Mouse (Mus musculus) heart, embryonic 12.5 days (tissue): ENCODE data around the gene Car7. TPM values are rescaled to one million over a fixed set of nuclear protein-coding genes. Genes with fewer than 3 reads are reported as not detected.

ENCODE experiments used
- ATAC-seq: fragments of 200-750 bp; cut with Nextera tagmentation; 2 replicates; pipeline ENCODE4 v1.8.0; 2017; ENCODE audit warnings: moderate TSS enrichment, moderate library complexity; ENCODE audit not compliant: insufficient number of reproducible peaks, low FRiP score
- H3K27ac ChIP-seq: fragments of 300-500 bp; sonication (generic); 2 replicates; pipeline ENCODE4 v1.5.1; 2016; ENCODE audit warnings: mild to moderate bottlenecking, moderate library complexity; ENCODE audit not compliant: poor library complexity, severe bottlenecking
- H3K27me3 ChIP-seq: fragments of 300-500 bp; sonication (generic); replicated peaks from 2 replicates; pipeline ENCODE4 v1.6.1; 2016; ENCODE audit warnings: mild to moderate bottlenecking, moderate library complexity
- H3K36me3 ChIP-seq: fragments of 300-500 bp; sonication (generic); 2 replicates; pipeline ENCODE4 v1.6.1; 2016; ENCODE audit warnings: mild to moderate bottlenecking, moderate library complexity
- H3K4me1 ChIP-seq: fragments of 300-500 bp; sonication (generic); replicated peaks from 2 replicates; pipeline ENCODE4 v1.6.1; 2016; ENCODE audit warnings: mild to moderate bottlenecking
- H3K4me2 ChIP-seq: fragments of 300-500 bp; sonication (generic); 2 replicates; pipeline ENCODE4 v1.6.1; 2016; ENCODE audit warnings: mild to moderate bottlenecking, moderate library complexity
- H3K4me3 ChIP-seq: fragments of 300-500 bp; sonication (generic); 2 replicates; pipeline ENCODE4 v1.5.1; 2016; ENCODE audit warnings: mild to moderate bottlenecking
- H3K9ac ChIP-seq: fragments of 300-500 bp; sonication (generic); 2 replicates; pipeline ENCODE4 v1.6.1; 2016; ENCODE audit warnings: mild to moderate bottlenecking, moderate library complexity
- H3K9me3 ChIP-seq: fragments of 300-500 bp; sonication (generic); replicated peaks from 2 replicates; pipeline ENCODE4 v1.6.1; 2016; ENCODE audit warnings: mild to moderate bottlenecking, moderate library complexity
- WGBS: fragments of 180-500 bp; shearing (Covaris S2); methylation state at CpG from one replicate; pipeline ENCODE4 v1.1.7; 2016; 5-methylcytosine and 5-hydroxymethylcytosine counted together
- polyA plus RNA-seq: library from polyadenylated mRNA; unstranded; fragments of >200 nt; fragmentation: Nextera tagmentation; extraction: Ambion mirVana; gene quantifications from 2 replicates; pipeline ENCODE4 v1.2.1, GENCODE M21; 2016

Car7 gene
- polyA plus RNA-seq = 0.78 and 0.91 TPM in 2 replicates

- under 1% methylated on average over 69 of the region's 70 CpGs for WGBS
These were observed at the start of gene Car7, which contains the start of gene Nae1 for GRCm38 (mm10) chr8:104533971-104534778. Gene Car7 (plus strand): TSS chr8:104534689. Gene Nae1 (minus strand): TSS chr8:104534637.

DNA sequence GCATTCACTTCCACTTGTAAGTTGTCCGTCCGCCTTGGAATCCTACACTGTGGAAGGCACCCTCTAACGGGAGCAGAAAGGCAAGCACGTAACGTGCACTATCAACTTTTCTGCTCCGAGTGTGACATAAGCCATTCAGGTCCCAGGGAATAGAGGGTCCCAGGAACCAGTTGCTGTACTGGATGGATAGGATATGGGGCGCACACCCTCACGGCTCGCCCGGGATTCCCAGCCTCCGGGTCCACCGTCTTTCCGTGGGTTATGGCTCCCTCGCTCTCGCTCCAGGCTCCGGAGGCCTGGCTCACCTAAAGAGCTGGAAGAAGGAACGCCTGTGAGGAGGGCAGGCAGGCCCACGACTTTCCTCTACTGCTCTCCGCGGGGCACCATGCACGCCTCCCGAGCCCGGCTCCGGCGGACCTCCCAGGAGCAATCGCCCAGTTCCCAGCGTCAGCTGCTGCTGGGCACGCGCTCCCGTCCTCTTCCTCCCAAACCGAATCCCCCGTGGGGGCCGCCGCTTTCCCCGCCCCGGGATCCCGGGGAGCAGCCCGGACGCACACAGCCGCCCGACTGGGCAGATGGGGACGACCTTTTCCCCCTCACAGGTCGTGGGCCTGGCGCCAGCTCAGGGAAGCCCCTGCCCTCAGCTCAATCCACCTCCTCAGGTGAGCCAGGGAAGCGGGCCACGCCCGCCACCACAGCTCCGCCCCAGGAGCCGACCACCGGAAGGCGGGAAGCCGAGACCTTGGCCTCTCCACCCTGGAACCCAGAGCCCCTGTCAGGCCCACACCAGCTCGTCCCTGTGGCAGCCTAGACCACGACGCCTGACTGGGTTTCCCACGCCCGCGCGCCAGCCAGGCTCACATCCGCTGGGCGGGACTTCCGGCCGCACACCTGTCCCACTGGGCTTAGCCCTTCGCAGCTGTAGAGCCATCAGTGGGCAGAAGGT, 25.2 kb upstream of the Car7 start, which contains the start of gene Terb1:
TSS of gene Terb1 (minus strand) at position 850 of the 946 bp plus-strand sequence.
- peak within 1 kb of the TSS; percentile 79 for H3K9ac ChIP-seq
- ATAC-seq = peak; percentile 77
- H3K4me2 ChIP-seq = peak within 1 kb of the TSS; percentile 98
- no peaks in the 10 kb centered on the region for H3K27me3 ChIP-seq
- peak within 1 kb of the TSS; percentile 64 for H3K4me3 ChIP-seq
- H3K4me1 ChIP-seq = peaks cover 10% of the 10 kb centered on the region
- whole genome bisulfite sequencing = 2% methylated on average over 63 of the region's 64 CpGs
- H3K27ac ChIP-seq = no peak within 1 kb of the TSS
- 0 out of 2 replicates have a peak, but pooled peaks cover 3% of the 10 kb centered on the region for H3K9me3 ChIP-seq
- peaks cover 12% of the 10 kb centered on the region for H3K36me3 ChIP-seq

More at GRCm38 (mm10) chr8:104533971-104534778, at the start of gene Car7, which contains the start of gene Nae1:
- ATAC-seq = peak; percentile 94
- peak within 1 kb of the TSS; percentile 74 for H3K4me2 ChIP-seq
- peaks cover 21% of the 10 kb centered on the region for H3K4me1 ChIP-seq
- H3K9ac ChIP-seq = peak within 1 kb of the TSS; percentile 96
- H3K36me3 ChIP-seq = peaks cover 15% of the 10 kb centered on the region
- H3K9me3 ChIP-seq = no peaks in the 10 kb centered on the region
- H3K4me3 ChIP-seq = peak within 1 kb of the TSS; percentile 93
- H3K27me3 ChIP-seq = peaks cover 6% of the 10 kb centered on the region
- peak within 1 kb of the TSS; percentile 68 for H3K27ac ChIP-seq

- 0 out of 2 replicates have a peak, but pooled peaks cover 3% of the 10 kb centered on the region for H3K9me3 ChIP-seq
- 83% methylated on average over 3 of the region's 3 CpGs for WGBS
- no peak for ATAC-seq
- H3K27me3 ChIP-seq = no peaks in the 10 kb centered on the region
- no peak overlapping the region for H3K27ac ChIP-seq
- 0 out of 2 replicates have a peak overlapping the region, but pooled peaks have one; percentile 79 for H3K9ac ChIP-seq
- peaks cover 10% of the 10 kb centered on the region for H3K4me1 ChIP-seq
- H3K36me3 ChIP-seq = peaks cover 20% of the 10 kb centered on the region
- peak overlapping the region; percentile 98 for H3K4me2 ChIP-seq
- H3K4me3 ChIP-seq = peak overlapping the region; percentile 64; the same call in 1 of the 2 replicates
These were observed 24.4 kb upstream of the Car7 start for GRCm38 (mm10) chr8:104510134-104510533.

DNA sequence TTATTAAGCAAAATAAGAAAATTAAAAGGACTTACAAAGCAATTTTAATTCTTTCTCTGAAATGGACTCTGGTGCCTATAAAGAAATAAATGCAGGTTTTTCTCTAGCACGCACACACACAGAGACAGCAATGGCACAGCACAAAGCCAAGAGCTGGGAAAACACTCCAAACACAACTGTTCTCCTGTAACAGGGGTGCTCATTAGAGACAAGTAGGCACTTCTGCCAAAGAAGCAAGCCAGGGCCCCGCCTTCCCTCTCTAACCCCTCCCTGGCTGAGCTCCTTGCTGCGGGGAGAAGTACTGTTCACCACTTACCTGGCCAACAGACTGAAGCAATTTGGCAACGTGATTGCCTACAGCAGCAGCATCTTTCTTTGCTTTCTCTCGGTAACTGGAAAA, 16.6 kb upstream of the Car7 start:
- ATAC-seq = no peak
- Histone ChIP-seq H3K9ac (no peak overlapping the region), H3K9me3 (no peaks in the 10 kb centered on the region), H3K36me3 (peaks cover 58% of the 10 kb centered on the region), H3K4me1 (no peaks in the 10 kb centered on the region), H3K4me2 (no peak overlapping the region), H3K4me3 (no peak overlapping the region), H3K27ac (no peak overlapping the region), H3K27me3 (no peaks in the 10 kb centered on the region)
- 85% methylated on average over 5 of the region's 5 CpGs for WGBS

- H3K27ac ChIP-seq = no peak overlapping the region
- no peak overlapping the region for H3K4me2 ChIP-seq
- ATAC-seq = no peak
- H3K9me3 ChIP-seq = no peaks in the 10 kb centered on the region
- H3K4me1 ChIP-seq = peaks cover 14% of the 10 kb centered on the region
- H3K27me3 ChIP-seq = no peaks in the 10 kb centered on the region
- no peak overlapping the region for H3K9ac ChIP-seq
- H3K4me3 ChIP-seq = no peak overlapping the region
- peaks cover 41% of the 10 kb centered on the region for H3K36me3 ChIP-seq
- WGBS = 78% methylated on average over 6 of the region's 6 CpGs
These were observed 4.8 kb upstream of the Car7 start for GRCm38 (mm10) chr8:104529671-104530070.

- Histone ChIP-seq H3K4me1 (peaks cover 21% of the 10 kb centered on the region), H3K27ac (no peak overlapping the region), H3K27me3 (0 out of 2 replicates have a peak, but pooled peaks cover under 1% of the 10 kb centered on the region), H3K9ac (peak overlapping the region; percentile 96), H3K4me3 (peak overlapping the region; percentile 93), H3K36me3 (peaks cover 16% of the 10 kb centered on the region), H3K4me2 (peak overlapping the region; percentile 74), H3K9me3 (no peaks in the 10 kb centered on the region)
- WGBS = 21% methylated on average over 7 of the region's 7 CpGs
- ATAC-seq = no peak
These were observed 938 bp upstream of the Car7 start for GRCm38 (mm10) chr8:104533551-104533950.

DNA sequence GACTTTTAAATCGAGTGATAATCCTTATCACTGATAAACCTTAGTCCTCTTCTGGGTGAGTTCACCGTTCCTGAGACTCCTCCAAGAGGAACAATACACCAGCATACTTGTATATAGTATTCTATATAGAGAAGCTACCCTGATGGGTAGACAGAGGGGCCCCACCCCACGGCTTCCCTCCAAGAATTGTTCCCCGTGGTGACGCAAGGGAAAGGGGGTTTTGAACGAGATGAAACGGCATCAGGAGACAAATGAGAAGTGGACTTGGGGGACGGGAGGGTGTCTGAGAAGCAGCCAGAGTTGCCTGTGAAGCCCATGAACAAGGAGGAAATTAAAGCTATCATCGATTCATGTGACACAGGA, 271 bp downstream of the Car7 start:
- Histone ChIP-seq H3K27ac (no peak overlapping the region), H3K9me3 (no peaks in the 10 kb centered on the region), H3K4me1 (peaks cover 21% of the 10 kb centered on the region), H3K4me2 (peak overlapping the region; percentile 74), H3K36me3 (peaks cover 9% of the 10 kb centered on the region), H3K9ac (peak overlapping the region; percentile 51), H3K27me3 (peaks cover 12% of the 10 kb centered on the region), H3K4me3 (peak overlapping the region; percentile 93)
- ATAC-seq = peak; percentile 59
- WGBS = 10% methylated on average over 9 of the region's 9 CpGs

GRCm38 (mm10) chr8:104535378-104535777, 889 bp downstream of the Car7 start:
- Histone ChIP-seq H3K4me1 (peaks cover 21% of the 10 kb centered on the region), H3K4me3 (peak overlapping the region; percentile 93), H3K36me3 (peaks cover 4% of the 10 kb centered on the region; the same call in 1 of the 2 replicates), H3K27me3 (peaks cover 18% of the 10 kb centered on the region), H3K27ac (no peak overlapping the region), H3K4me2 (peak overlapping the region; percentile 74), H3K9me3 (no peaks in the 10 kb centered on the region), H3K9ac (peak overlapping the region; percentile 51)
- 28% methylated on average over 7 of the region's 7 CpGs for WGBS
- no peak for ATAC-seq

- no peaks in the 10 kb centered on the region for H3K9me3 ChIP-seq
- peaks cover 4% of the 10 kb centered on the region; the same call in 1 of the 2 replicates for H3K36me3 ChIP-seq
- peaks cover 25% of the 10 kb centered on the region for H3K27me3 ChIP-seq
- no peak for ATAC-seq
- 77% methylated on average over 4 of the region's 4 CpGs for WGBS
- no peak overlapping the region; the same call in 1 of the 2 replicates for H3K4me3 ChIP-seq
- H3K9ac ChIP-seq = no peak overlapping the region
- H3K4me2 ChIP-seq = peak overlapping the region; percentile 74
- peaks cover 27% of the 10 kb centered on the region for H3K4me1 ChIP-seq
- H3K27ac ChIP-seq = no peak overlapping the region
These were observed 1.5 kb downstream of the Car7 start for GRCm38 (mm10) chr8:104536028-104536427.

GRCm38 (mm10) chr8:104538896-104539295, 4.4 kb downstream of the Car7 start:
- WGBS = 83% methylated on average over 4 of the region's 4 CpGs
- ATAC-seq = no peak
- Histone ChIP-seq H3K9me3 (no peaks in the 10 kb centered on the region), H3K4me2 (no peak overlapping the region), H3K4me1 (peaks cover 28% of the 10 kb centered on the region), H3K36me3 (no peaks in the 10 kb centered on the region), H3K27me3 (peaks cover 54% of the 10 kb centered on the region), H3K27ac (no peak overlapping the region), H3K4me3 (no peak overlapping the region), H3K9ac (no peak overlapping the region)
